Comparison of ENCODE assay signal across 8 mouse cellular contexts in the genomic region with DNA sequence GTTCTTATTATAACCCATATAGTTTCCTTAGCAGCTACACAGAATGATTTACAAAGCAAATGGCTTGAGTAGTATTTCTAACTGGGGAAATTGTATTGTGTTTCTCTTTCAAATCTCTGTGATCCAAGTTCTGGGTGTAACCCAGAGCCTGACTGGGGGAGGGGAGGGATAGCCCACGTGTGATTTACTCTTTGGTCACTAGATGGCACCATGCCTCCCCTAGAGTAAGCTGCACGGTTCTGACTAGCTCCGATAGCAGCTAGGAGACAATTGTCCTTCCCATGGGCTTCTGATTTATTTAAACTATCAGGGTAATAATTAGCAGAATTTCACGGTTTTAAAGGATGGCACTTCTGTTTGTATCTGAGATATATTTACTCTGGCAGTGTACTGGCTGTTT.
DNase-seq lines count a peak whose midpoint lies in the region; ATAC-seq lines count a peak whose summit lies in the region.

No protein-coding gene starts in this region.

- H3K4me3 ChIP-seq in limb, embryonic 10.5 days = no peak overlapping the region
- H3K4me3 ChIP-seq in midbrain, embryonic 14.5 days (replicated peaks; ENCODE audit: low read depth, low read length) = no peak overlapping the region

- no peaks in the 10 kb centered on the region for H3K9me3 ChIP-seq in limb, embryonic 10.5 days (replicated peaks)
- H3K9me3 ChIP-seq in midbrain, embryonic 14.5 days (ENCODE audit: control insufficient read depth, low read length) = no peaks in the 10 kb centered on the region

- H3K4me2 ChIP-seq in midbrain, embryonic 14.5 days (ENCODE audit: low read length) = no peak overlapping the region

- peaks cover 7% of the 10 kb centered on the region for H3K4me1 ChIP-seq in limb, embryonic 10.5 days
- no peaks in the 10 kb centered on the region for H3K4me1 ChIP-seq in midbrain, embryonic 14.5 days (ENCODE audit: control insufficient read depth, insufficient read depth, low read length)

- no peak overlapping the region for H3K27ac ChIP-seq in limb, embryonic 10.5 days
- H3K27ac ChIP-seq in midbrain, embryonic 14.5 days (replicated peaks; ENCODE audit: low read depth, low read length) = no peak overlapping the region

- H3K9ac ChIP-seq in midbrain, embryonic 14.5 days (replicated peaks; ENCODE audit: low read length) = no peak overlapping the region

- DNase-seq in 3T3-L1 (ENCODE audit: low read depth, low spot score) = peak; percentile 82
- DNase-seq in adrenal gland, adult 8-10 months = peak; percentile 39
- DNase-seq in embryo, embryonic 11.5 days (ENCODE audit: low read depth, low spot score) = peak; percentile 62
- peak; percentile 45 to 66 for DNase-seq in gastrocnemius, postnatal 4 days (ENCODE audit: low spot score in 2 of 2)
- peak; percentile 71 to 85 for DNase-seq in kidney, adult 8-10 months
- DNase-seq in limb, embryonic 10.5 days (ENCODE audit: low spot score) = peak; percentile 62
- peak; percentile 92 for DNase-seq in midbrain, embryonic 14.5 days
- peak; percentile 15 for DNase-seq in spleen, adult 12 weeks (ENCODE audit: low spot score)

- ATAC-seq in midbrain, embryonic 14.5 days (ENCODE audit: low FRiP score, low TSS enrichment) = peak; percentile 86; the same call in 1 of the 2 replicates

- H3K36me3 ChIP-seq in limb, embryonic 10.5 days = no peaks in the 10 kb centered on the region
- H3K36me3 ChIP-seq in midbrain, embryonic 14.5 days (ENCODE audit: control insufficient read depth, insufficient read depth, low read length) = no peaks in the 10 kb centered on the region

- H3K27me3 ChIP-seq in limb, embryonic 10.5 days (ENCODE audit: low read depth, poor library complexity, severe bottlenecking) = no peaks in the 10 kb centered on the region
- H3K27me3 ChIP-seq in midbrain, embryonic 14.5 days (ENCODE audit: control insufficient read depth, insufficient read depth, low read length) = no peaks in the 10 kb centered on the region

- WGBS in limb, embryonic 10.5 days = 3% methylated on average over 4 of the region's 4 CpGs
- WGBS in midbrain, embryonic 14.5 days = 0% methylated on average over 4 of the region's 4 CpGs

Comparison
In these comparisons a context has a peak if more than half of its experiments do, and no peak if none do; other contexts are left out.
1. DNase-seq: peak in every context shown above with its lines; median percentile 92 in midbrain, embryonic 14.5 days; 82 in 3T3-L1; 78 in kidney, adult 8-10 months; 62 in embryo, embryonic 11.5 days; 62 in limb, embryonic 10.5 days; 56 in gastrocnemius, postnatal 4 days; 39 in adrenal gland, adult 8-10 months; 15 in spleen, adult 12 weeks.